ENCODE assay signal across 29 mouse cellular contexts in the genomic region with DNA sequence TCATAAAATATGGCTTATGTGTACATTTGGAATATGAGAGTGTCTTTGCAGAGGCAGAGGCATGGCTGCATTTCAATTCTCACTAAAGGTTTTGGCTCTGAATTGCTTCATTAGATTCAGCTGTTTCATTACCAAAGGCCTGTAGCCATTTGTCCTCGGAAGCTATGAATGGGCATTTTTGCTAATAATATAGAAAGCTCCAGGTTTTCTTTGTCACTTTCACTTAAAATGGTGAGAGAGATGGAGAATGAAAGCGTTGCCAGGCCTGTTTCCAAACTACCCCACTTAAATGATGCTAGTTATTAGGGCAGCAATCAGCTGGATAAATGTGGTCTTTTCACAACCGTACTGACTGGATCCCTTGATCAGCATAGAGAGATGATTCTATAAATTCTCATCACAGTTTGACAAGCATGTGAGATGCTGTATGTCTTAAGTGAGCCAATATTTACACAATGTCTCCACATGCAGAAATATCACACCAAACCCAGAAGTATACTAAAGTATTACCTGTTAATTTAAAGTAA.
"Had no signal": no experiment of that assay in that cellular context is flagged by ENCODE, and none has a peak within 500 bp of the region (broad histone marks: within the 10 kb centered on the region; RNA-seq: fewer than 3 reads in every experiment).

No protein-coding gene starts in this region.

- H3K27ac ChIP-seq: gastrocnemius, adult 2 months; heart, adult 2 months; heart, embryonic 13.5 days; heart, embryonic 15.5 days; hindbrain, embryonic 13.5 days; hindbrain, embryonic 15.5 days; hindbrain, postnatal 0 days; kidney, embryonic 15.5 days; kidney, postnatal 0 days; left cerebral cortex, adult 2 months; limb, embryonic 13.5 days; limb, embryonic 15.5 days; liver, embryonic 12.5 days; liver, embryonic 14.5 days had no signal

- H3K9ac ChIP-seq: heart, embryonic 13.5 days; heart, embryonic 15.5 days; hindbrain, embryonic 13.5 days; hindbrain, embryonic 15.5 days; kidney, embryonic 15.5 days; limb, embryonic 13.5 days; limb, embryonic 15.5 days; liver, embryonic 12.5 days; liver, embryonic 14.5 days had no signal

- H3K27me3 ChIP-seq: heart, embryonic 13.5 days; heart, embryonic 15.5 days; hindbrain, embryonic 13.5 days; hindbrain, embryonic 15.5 days; kidney, embryonic 15.5 days; limb, embryonic 13.5 days; limb, embryonic 15.5 days; liver, embryonic 12.5 days had no signal

- DNase-seq: gastrocnemius, adult 2 months; gastrocnemius, postnatal 10 days; gastrocnemius, postnatal 36 days; heart, adult 11 months; heart, adult 2 months; heart, postnatal 14 days; heart, postnatal 36 days; kidney, adult 11 months; kidney, adult 2 months; kidney, adult 9 months; kidney, postnatal 14 days; kidney, postnatal 36 days; layer of hippocampus, adult 9-11 months; layer of hippocampus, postnatal 36 days; left cerebral cortex, postnatal 4 days had no signal

- H3K4me2 ChIP-seq: heart, embryonic 11.5 days; heart, embryonic 13.5 days; heart, embryonic 15.5 days; hindbrain, embryonic 13.5 days; hindbrain, embryonic 15.5 days; kidney, embryonic 15.5 days; limb, embryonic 13.5 days; limb, embryonic 15.5 days; liver, embryonic 12.5 days had no signal

- H3K36me3 ChIP-seq: heart, embryonic 13.5 days; heart, embryonic 15.5 days; hindbrain, embryonic 13.5 days; hindbrain, embryonic 15.5 days; kidney, embryonic 15.5 days; limb, embryonic 13.5 days; limb, embryonic 15.5 days; liver, embryonic 12.5 days had no signal

- H3K4me1 ChIP-seq: heart, embryonic 13.5 days; heart, embryonic 15.5 days; hindbrain, embryonic 13.5 days; hindbrain, embryonic 15.5 days; liver, embryonic 12.5 days had no signal

- H3K9me3 ChIP-seq: heart, embryonic 13.5 days; heart, embryonic 15.5 days; hindbrain, embryonic 13.5 days; hindbrain, embryonic 15.5 days; kidney, embryonic 15.5 days; limb, embryonic 13.5 days; limb, embryonic 15.5 days; liver, embryonic 12.5 days had no signal

- ATAC-seq: hindbrain, postnatal 0 days; intestine, embryonic 16.5 days; liver, embryonic 12.5 days had no signal

- H3K4me3 ChIP-seq: gastrocnemius, adult 2 months; heart, adult 2 months; heart, embryonic 13.5 days; heart, embryonic 15.5 days; hindbrain, embryonic 13.5 days; hindbrain, embryonic 15.5 days; kidney, embryonic 15.5 days; left cerebral cortex, adult 2 months; limb, embryonic 13.5 days; limb, embryonic 15.5 days; liver, embryonic 12.5 days had no signal
